In genomic region chr9:59655958-59656634, GRCm38 (mm10) we compare ENCODE assay signal across 8 mouse cellular contexts. TPM values are rescaled to one million over a fixed set of nuclear protein-coding genes. Genes with fewer than 3 reads are reported as not detected.
DNase-seq lines count a peak whose midpoint lies in the region; ATAC-seq and TF ChIP-seq lines count a peak whose summit lies in the region.

Gene Pkm, plus strand, starts transcription at chr9:59656368.

- H3K4me1 ChIP-seq in heart, embryonic 12.5 days (replicated peaks): peaks cover 28% of the 10 kb centered on the region
- peaks cover 29% of the 10 kb centered on the region for H3K4me1 ChIP-seq in kidney, postnatal 0 days (replicated peaks; ENCODE audit: insufficient read depth, low read length)
- peaks cover 42% of the 10 kb centered on the region for H3K4me1 ChIP-seq in liver, embryonic 11.5 days (replicated peaks; ENCODE audit: control insufficient read depth, insufficient read depth, low read length)
- H3K4me1 ChIP-seq in stomach, embryonic 14.5 days (ENCODE audit: control insufficient read depth, insufficient read depth, low read length): peaks cover 25% of the 10 kb centered on the region; the same call in 1 of the 2 replicates

- peak within 1 kb of the TSS; percentile 99 for H3K27ac ChIP-seq in heart, embryonic 12.5 days (ENCODE audit: poor library complexity, severe bottlenecking)
- H3K27ac ChIP-seq in kidney, postnatal 0 days: peak within 1 kb of the TSS; percentile 94
- H3K27ac ChIP-seq in liver, embryonic 11.5 days (ENCODE audit: low read depth, low read length): peak within 1 kb of the TSS; percentile 97
- H3K27ac ChIP-seq in stomach, embryonic 14.5 days (ENCODE audit: low read length): peak within 1 kb of the TSS; percentile 97

- WGBS in heart, embryonic 12.5 days: under 1% methylated on average over 46 of the region's 46 CpGs
- 2% methylated on average over 41 of the region's 46 CpGs for WGBS in kidney, postnatal 0 days
- under 1% methylated on average over 46 of the region's 46 CpGs for WGBS in liver, embryonic 11.5 days
- WGBS in stomach, embryonic 14.5 days: under 1% methylated on average over 46 of the region's 46 CpGs

- DNase-seq in CD4-positive helper T cell, adult 2 months (ENCODE audit: low read depth, low spot score): peak; percentile 100
- DNase-seq in brain, embryonic 18.5 days (ENCODE audit: low read depth, low spot score): peak; percentile 96
- peak; percentile 97 for DNase-seq in kidney, postnatal 0 days (ENCODE audit: low spot score)
- DNase-seq in liver, embryonic 11.5 days (ENCODE audit: low spot score): peak; percentile 94
- peak; percentile 99 for DNase-seq in naive thymus-derived CD4-positive, alpha-beta T cell, adult 2 months (ENCODE audit: low read depth)

- H3K9ac ChIP-seq in heart, embryonic 12.5 days: peak within 1 kb of the TSS; percentile 94
- H3K9ac ChIP-seq in kidney, postnatal 0 days (ENCODE audit: low read depth, low read length): peak within 1 kb of the TSS; percentile 74
- H3K9ac ChIP-seq in liver, embryonic 11.5 days (ENCODE audit: low read depth, low read length): peak within 1 kb of the TSS; percentile 87
- H3K9ac ChIP-seq in stomach, embryonic 14.5 days (replicated peaks; ENCODE audit: low read depth, low read length): peak within 1 kb of the TSS; percentile 84

- H3K36me3 ChIP-seq in heart, embryonic 12.5 days: peaks cover 15% of the 10 kb centered on the region
- 0 out of 2 replicates have a peak, but pooled peaks cover under 1% of the 10 kb centered on the region for H3K36me3 ChIP-seq in kidney, postnatal 0 days (ENCODE audit: insufficient read depth, low read length)
- H3K36me3 ChIP-seq in liver, embryonic 11.5 days (ENCODE audit: control insufficient read depth, insufficient read depth, low read length): peaks cover 5% of the 10 kb centered on the region; the same call in 1 of the 2 replicates
- peaks cover 10% of the 10 kb centered on the region; the same call in 1 of the 2 replicates for H3K36me3 ChIP-seq in stomach, embryonic 14.5 days (ENCODE audit: control insufficient read depth, insufficient read depth, low read length)

- peak within 1 kb of the TSS; percentile 89 for H3K4me3 ChIP-seq in heart, embryonic 12.5 days
- peak within 1 kb of the TSS; percentile 76 for H3K4me3 ChIP-seq in kidney, postnatal 0 days (replicated peaks; ENCODE audit: low read depth, low read length)
- peak within 1 kb of the TSS; percentile 83 for H3K4me3 ChIP-seq in liver, embryonic 11.5 days (ENCODE audit: low read depth, low read length)
- H3K4me3 ChIP-seq in stomach, embryonic 14.5 days (ENCODE audit: low read depth, low read length): peak within 1 kb of the TSS; percentile 79

- peak; percentile 36; the same call in 1 of the 2 replicates for TF ChIP-seq CTCF in kidney, postnatal 0 days (IDR thresholded peaks at IDR 0.05; ENCODE audit: low read depth)

- ATAC-seq in erythroid progenitor cell, adult 5-6 weeks (replicated peaks; ENCODE audit: low FRiP score, poor library complexity, severe bottlenecking): 0 out of 2 replicates have a peak, but pooled peaks have one; percentile 44
- ATAC-seq in heart, embryonic 12.5 days (ENCODE audit: insufficient number of reproducible peaks, low FRiP score): peak; percentile 94
- peak; percentile 91 for ATAC-seq in kidney, postnatal 0 days (replicated peaks; ENCODE audit: low FRiP score, low read depth)
- ATAC-seq in liver, embryonic 11.5 days (replicated peaks; ENCODE audit: low FRiP score): peak; percentile 82
- ATAC-seq in stomach, embryonic 14.5 days (ENCODE audit: insufficient number of reproducible peaks, insufficient read depth, low FRiP score, low read depth): peak; percentile 91

- no peaks in the 10 kb centered on the region for H3K27me3 ChIP-seq in heart, embryonic 12.5 days (replicated peaks)
- H3K27me3 ChIP-seq in kidney, postnatal 0 days (ENCODE audit: insufficient read depth, low read length): no peaks in the 10 kb centered on the region
- no peaks in the 10 kb centered on the region for H3K27me3 ChIP-seq in liver, embryonic 11.5 days (replicated peaks; ENCODE audit: control insufficient read depth, insufficient read depth, low read length)
- no peaks in the 10 kb centered on the region for H3K27me3 ChIP-seq in stomach, embryonic 14.5 days (ENCODE audit: control insufficient read depth, insufficient read depth, low read length)

- H3K9me3 ChIP-seq in heart, embryonic 12.5 days (replicated peaks): no peaks in the 10 kb centered on the region
- no peaks in the 10 kb centered on the region for H3K9me3 ChIP-seq in kidney, postnatal 0 days (replicated peaks; ENCODE audit: low read length)
- H3K9me3 ChIP-seq in liver, embryonic 11.5 days (ENCODE audit: control insufficient read depth, low read length): no peaks in the 10 kb centered on the region
- no peaks in the 10 kb centered on the region for H3K9me3 ChIP-seq in stomach, embryonic 14.5 days (ENCODE audit: control insufficient read depth, low read depth, low read length)

- peak within 1 kb of the TSS; percentile 82 for H3K4me2 ChIP-seq in heart, embryonic 12.5 days
- peak within 1 kb of the TSS; percentile 70 for H3K4me2 ChIP-seq in kidney, postnatal 0 days (ENCODE audit: low read length)
- H3K4me2 ChIP-seq in liver, embryonic 11.5 days: peak within 1 kb of the TSS; percentile 85
- peak within 1 kb of the TSS; percentile 50 for H3K4me2 ChIP-seq in stomach, embryonic 14.5 days (replicated peaks; ENCODE audit: low read depth, low read length)

RNA-seq across cellular contexts. Expression of gene Pkm, which starts in this region (rescaled TPM):
- 26.4 and 30.6 TPM in 2 replicates for total RNA-seq in erythroid progenitor cell, adult 5-6 weeks (2015; ENCODE audit: low replicate concordance)
- total RNA-seq in erythroid progenitor cell, adult 5-6 weeks (2017; ENCODE audit: low replicate concordance): 75.0 and 81.4 TPM in 2 replicates
- 1,832 and 1,839 TPM in 2 replicates for polyA plus RNA-seq in heart, embryonic 12.5 days (2016; fragmentation: Nextera tagmentation; extraction: Ambion mirVana)
- 647 and 692 TPM in 2 replicates for polyA plus RNA-seq in kidney, postnatal 0 days (2015; fragmentation: Nextera tagmentation; extraction: Ambion mirVana)
- 1,209 and 1,320 TPM in 2 replicates for polyA plus RNA-seq in liver, embryonic 11.5 days (2014; fragmentation: Nextera tagmentation; extraction: Ambion mirVana)
- 1,134 and 1,145 TPM in 2 replicates for polyA plus RNA-seq in stomach, embryonic 14.5 days (2014; fragmentation: Nextera tagmentation; extraction: Ambion mirVana)

Comparison
In these comparisons a context has a peak if more than half of its experiments do, and no peak if none do; other contexts are left out.
1. Peak in every context shown above with its lines: DNase-seq, ATAC-seq, H3K4me3 ChIP-seq and H3K27ac ChIP-seq.
2. ATAC-seq: peak in every context shown above with its lines; median percentile 94 in heart, embryonic 12.5 days; 91 in kidney, postnatal 0 days; 91 in stomach, embryonic 14.5 days; 82 in liver, embryonic 11.5 days; 44 in erythroid progenitor cell, adult 5-6 weeks.